Mouse (Mus musculus) adrenal gland, adult 18-20 months (tissue): ENCODE measurements at regions not wholly inside any gene's neighbourhood (a gene's known extent, or its start where the extent isn't known, plus 50 kb on each side); places are given as distances from the start of the nearest gene placed in this dataset.

Source experiments
- DNase-seq, 2 experiments: peaks; one replicate each; pipeline ENCODE4 v3.0.0; 2021 to 2022; ENCODE audit warnings: low spot score in 2 of 2

- no peak for DNase-seq
These were observed 71.9 kb downstream of the Zfp330 start for GRCm38 (mm10) chr8:82702044-82702443.

GRCm38 (mm10) chr8:82700471-82700870 is 73.5 kb downstream of the Zfp330 start:
- DNase-seq, result no peak

DNA sequence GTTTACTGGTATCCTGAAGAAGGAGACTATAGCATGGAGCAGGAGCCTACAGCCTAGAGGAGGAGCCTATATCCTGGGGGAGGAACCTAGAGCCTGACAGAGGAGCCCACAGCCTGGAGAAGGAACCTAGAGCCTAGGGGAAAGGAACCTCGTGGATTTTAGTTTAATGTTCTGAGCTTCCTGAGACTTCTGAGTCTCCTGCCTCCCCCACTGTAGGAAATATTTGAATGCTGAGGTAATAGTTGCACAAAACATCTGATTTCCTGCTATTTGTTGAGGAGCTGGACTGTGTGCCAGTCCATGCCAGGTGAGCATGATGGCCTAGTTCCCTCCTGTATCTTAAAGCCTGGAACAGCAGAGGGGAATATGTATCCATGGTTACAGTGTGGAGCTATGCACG is 74.7 kb downstream of the Zfp330 start:
- DNase-seq, result no peak

DNA sequence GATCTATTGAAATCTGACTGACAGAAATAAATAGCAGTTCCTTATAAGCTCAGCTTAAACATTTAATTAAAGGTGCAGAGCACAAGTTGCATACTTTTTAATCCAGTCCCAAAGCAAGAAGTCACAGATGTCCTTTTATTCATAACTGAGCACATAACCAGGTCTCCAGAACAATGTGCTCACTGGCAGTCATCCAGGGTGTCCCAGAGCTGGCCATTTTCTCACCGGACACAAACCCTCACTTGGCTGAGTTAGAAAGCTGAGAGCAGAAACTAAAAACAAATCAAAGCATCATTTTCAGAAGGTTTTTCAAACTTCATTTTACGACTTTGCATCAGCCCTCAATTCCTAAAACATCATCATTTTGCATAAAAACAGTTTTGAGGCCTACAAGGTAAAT is 75.9 kb downstream of the Zfp330 start:
- no peak for DNase-seq

- DNase-seq, result no peak
These were observed 80.9 kb downstream of the Zfp330 start for GRCm38 (mm10) chr8:82693086-82693485.

GRCm38 (mm10) chr8:82689322-82689721 is 84.6 kb downstream of the Zfp330 start:
- peak; percentile 26 to 36 for DNase-seq

DNA sequence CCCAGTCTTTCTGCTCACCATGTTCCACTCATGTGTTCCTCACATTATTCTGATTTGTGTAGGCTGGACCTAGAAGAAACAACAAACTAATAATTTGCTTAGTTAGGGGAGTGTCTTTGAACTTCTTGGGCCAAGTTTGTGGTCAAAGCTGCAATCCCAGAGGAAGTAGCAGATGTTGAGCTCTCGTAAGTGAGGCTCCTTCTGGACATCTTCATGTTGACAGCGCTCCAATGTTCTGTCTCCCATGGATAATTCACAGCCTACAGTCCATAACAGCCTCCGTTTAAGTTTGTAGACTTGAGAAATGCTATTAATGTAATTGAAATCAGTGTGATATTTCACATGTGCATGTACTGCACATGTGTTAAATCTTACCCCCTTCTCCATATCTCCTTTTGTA is 88.0 kb downstream of the Zfp330 start:
- DNase-seq, result no peak

DNA sequence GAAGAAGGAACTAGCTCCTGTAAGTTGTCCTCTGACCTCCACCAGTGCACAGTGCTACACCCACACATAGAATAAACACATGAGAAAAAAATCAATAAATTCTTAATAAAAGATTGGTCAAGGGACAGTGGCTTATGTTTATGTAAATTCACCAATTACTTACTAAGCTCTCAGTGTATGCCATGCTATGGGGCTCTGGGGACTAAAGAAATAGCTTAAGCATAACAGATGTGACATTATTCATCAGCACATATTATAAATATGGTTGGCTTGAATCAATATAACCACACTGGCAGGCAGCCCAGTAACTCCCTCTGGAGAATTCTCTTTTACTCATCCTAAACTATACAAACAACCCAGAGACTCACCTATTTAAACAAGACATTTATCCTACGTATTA is 95.2 kb downstream of the Zfp330 start:
- no peak for DNase-seq

DNA sequence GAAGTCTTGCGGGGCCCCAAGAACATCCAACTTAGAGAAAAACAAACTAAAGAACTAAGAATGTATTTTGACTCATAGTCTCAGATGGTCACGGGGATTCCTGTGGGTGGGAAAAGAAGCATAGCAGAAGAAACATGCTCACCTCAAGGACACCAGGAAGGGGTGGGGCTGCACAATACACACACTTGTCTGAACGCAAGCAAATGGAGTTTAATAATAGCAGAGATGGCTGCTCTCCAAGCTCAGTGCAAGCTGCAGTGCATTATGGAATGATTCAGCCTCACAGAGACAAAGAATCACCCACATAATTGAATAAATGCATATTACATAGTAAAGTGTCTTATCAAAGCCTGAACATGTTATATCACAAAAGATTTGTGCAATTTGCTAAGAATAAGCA is 96.2 kb downstream of the Zfp330 start:
- DNase-seq, result no peak

- DNase-seq, result no peak
These were observed 104.7 kb downstream of the Zfp330 start for GRCm38 (mm10) chr8:82669241-82669640.

DNA sequence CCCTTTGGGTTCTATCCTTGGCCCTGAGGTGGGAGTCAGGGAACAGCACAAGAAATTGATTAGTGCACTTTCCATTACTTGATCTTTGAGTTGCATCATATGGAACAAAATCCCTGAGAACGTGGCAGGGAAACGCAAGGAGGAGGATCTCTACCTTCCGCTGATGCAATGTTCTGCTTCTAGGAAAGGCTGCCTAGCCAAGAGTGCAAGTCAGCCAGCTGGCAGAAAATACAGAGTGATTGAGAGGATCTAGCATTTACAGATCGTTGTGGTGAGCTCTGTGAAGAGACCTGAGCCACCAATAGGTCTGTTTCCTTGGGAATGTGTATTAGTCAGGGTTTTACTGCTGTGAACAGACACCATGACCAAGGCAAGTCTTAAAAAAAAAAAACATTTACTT is 108.8 kb downstream of the Zfp330 start:
- no peak for DNase-seq

- no peak for DNase-seq
These were observed 133.5 kb downstream of the Zfp330 start for GRCm38 (mm10) chr8:82640502-82640901.

DNA sequence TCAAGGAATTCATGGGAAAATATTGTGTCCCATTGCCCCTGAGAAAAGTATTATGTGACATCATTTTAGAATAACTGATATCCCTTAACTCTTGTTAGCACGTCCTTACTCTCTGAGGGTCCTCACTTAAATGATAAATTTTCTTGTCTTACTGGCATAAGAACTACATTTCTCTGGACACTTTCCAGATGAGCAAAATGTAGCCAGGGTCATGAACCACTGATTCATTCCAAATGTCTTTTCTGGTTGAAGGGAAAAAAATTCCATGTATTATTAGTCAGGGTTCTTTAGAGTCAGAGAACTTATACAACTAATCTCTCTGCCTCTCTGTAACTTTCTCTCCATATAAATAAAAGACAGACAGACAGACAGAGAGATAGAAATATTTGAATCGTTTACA is 143.5 kb downstream of the Zfp330 start:
- DNase-seq, result no peak

DNA sequence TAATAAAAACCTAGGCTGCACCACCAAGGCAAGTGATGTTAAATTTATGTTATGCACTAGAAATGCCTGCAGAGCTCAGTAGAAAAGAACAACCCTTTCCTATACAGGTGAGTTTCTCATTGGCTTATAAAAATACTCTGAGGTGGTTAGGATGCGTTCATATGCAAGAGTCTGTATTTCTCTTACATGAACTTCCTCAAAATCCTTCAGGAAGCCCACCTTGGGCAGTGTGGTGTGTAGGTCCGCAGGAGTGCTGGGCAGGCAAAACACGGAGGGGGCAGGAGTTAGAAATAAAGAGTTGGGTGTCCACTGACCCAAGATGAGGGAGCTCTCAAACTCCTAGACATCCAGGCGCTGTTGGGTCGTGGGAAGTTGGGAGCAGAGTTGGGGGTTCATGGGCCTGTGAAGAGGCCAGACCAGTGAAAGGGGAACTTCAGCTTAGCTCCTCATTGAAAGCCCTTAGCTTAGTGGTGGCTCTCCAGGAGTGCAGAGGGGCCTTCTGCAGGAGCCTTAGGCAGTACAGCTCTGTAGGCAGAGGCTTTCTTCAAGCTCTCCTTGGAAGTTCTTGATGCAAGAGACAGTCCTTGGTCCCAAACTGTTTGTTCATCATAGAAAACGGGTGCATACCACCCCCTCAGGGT is 150.0 kb downstream of the Zfp330 start:
- no peak for DNase-seq

DNA sequence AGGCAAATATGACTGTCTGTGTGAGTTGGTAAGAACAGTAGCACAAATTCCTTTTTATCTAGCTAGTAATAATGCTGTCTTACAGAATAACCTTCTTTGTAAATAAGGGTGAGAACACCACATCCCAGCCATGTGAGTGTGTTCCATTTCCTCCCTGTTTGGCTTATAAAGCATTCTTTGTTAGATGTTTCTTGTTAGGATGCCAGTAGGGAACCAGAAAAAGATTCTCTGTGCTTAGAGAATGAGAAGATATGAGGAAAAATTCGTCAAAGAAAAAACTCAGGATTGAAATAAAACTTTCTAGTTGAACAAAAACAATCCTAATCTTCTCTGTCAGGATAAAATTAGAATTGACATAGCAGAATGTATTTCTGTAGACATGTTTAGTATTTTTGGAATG is 155.3 kb downstream of the Zfp330 start:
- no peak for DNase-seq

GRCm38 (mm10) chr8:82601556-82601955 is 172.4 kb downstream of the Zfp330 start:
- DNase-seq, result no peak

DNA sequence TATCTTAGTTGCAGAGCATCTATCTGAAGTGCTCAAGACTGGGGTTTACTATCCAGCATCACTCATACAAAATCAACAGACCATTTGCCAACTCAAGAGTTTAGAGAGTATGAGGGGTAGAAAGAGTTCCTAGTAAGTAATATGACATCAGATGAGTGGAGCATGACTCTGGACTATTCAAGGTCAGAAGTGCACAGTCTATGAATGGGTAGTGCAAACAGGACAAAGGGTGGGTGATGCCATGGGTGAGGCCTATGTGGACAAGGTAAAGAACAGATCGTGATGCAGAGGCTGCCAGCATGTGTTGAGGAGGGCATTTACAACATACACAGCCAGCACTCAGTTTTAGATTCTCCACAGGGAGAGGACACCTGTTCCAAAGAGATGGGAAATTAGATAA is 170.4 kb upstream of the Il15 start:
- no peak for DNase-seq

DNA sequence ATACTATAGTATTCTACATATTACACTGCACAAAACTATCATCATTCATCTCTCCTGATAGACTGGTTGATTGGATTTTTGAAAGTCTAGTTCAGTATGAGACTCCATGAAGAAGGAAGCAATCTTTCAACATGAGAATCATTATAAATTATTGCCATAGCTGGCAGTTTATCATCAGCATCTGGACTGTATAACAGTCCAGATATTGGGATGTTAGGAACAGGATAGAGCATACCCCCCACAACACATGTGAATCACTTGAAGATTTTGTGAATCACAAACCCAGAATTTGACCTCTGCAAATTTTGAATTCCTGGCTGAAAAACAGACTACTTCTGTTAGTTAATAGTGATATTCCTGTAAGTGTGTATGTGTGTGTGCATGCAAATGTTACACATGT is 135.1 kb upstream of the Il15 start:
- no peak for DNase-seq

DNA sequence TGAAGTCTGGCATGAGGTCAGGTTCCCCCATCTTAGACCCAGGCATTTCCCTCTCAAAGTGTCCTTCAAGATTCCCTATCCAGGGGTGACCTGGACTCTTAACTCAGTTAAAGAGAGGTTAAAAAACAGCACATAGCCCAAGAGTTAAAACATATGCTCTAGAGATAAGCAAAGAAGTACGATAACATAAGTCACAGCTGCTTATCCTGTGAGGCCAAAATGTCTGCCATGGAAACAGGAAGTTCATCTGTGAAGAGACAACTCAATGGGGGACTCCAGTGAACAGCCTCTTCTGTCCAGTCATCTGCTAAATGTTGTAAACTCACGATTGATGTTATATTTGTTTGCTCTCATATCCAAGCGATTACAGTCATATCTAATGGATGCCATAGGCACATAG is 126.1 kb upstream of the Il15 start:
- no peak for DNase-seq

DNA sequence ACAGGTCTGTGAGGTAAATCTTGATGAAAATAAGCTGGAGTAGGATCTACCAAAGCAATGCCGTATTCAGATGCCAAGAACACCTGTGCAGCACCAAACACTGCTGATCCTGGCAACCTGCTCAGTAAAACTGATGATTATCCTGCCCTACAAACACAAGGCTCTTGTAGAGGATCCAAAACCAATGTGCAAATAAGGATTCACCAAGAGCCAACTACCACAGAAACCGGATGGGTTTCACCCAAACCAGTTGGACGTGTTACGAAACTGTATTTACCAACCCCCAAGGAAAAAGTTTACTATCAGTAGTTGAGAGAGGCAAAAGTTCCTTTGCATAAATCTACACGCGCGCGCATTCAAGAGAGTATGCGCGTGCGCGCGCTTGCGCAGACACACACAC is 120.8 kb upstream of the Il15 start:
- no peak for DNase-seq

DNA sequence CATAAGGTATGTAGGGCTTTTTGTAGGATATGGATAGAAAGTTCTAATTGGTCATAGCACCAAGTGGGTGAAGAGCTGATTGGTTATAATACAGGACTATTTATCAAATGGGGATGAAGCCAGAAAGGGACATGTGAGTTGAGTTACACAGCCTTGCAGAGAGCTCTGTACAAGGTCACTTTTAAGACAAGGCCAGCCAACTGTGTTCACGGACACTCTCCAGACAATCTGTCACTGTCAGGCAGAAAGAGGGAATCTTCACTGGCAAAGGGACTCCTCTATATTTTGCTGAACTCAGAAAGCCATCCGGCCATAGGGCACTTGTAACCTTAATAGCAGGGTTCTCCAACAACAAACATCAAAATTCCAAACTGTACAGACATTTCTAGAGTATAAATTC is 95.5 kb upstream of the Il15 start:
- DNase-seq, result peak in 1 of 2 experiments; percentile 35

DNA sequence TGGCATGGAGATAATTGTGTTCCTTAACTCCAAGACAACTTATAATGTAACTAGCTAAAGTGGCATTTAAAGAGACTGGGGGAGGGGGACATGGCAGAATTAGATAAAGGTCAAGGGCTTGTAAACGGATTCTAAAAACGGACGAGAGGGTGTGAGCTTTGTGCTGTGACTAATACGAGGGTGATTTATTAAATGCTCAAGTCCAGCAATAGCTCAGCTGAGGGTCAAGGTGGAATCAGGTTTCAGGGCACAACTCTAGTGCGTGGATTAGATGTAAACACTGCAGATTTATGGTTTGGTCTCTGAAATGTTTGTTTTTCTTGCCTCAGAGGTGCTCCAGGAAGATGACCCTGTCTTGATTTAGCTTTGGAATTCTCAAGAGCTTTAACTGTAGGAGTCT is 74.8 kb upstream of the Il15 start:
- peak in 1 of 2 experiments; percentile 34 for DNase-seq

GRCm38 (mm10) chr8:82477426-82477769 is 74.4 kb upstream of the Il15 start:
- DNase-seq, result no peak
